Mouse (Mus musculus) lung, adult 2 months (tissue): ENCODE data around the gene Armh1.

Experiments used
- CTCF ChIP-seq: fragments of 200-500 bp; IDR thresholded peaks from 2 replicates; pipeline ENCODE4 v1.5.1; 2011; ENCODE audit warnings: mild to moderate bottlenecking, low read length, control low read depth; ENCODE audit not compliant: insufficient read depth
- POLR2A ChIP-seq: fragments of 200-500 bp; IDR thresholded peaks from 2 replicates; pipeline ENCODE4 v1.6.1; 2011; ENCODE audit warnings: low read depth, mild to moderate bottlenecking, control low read depth, low read length, borderline replicate concordance; ENCODE audit errors: extremely low read depth

DNA sequence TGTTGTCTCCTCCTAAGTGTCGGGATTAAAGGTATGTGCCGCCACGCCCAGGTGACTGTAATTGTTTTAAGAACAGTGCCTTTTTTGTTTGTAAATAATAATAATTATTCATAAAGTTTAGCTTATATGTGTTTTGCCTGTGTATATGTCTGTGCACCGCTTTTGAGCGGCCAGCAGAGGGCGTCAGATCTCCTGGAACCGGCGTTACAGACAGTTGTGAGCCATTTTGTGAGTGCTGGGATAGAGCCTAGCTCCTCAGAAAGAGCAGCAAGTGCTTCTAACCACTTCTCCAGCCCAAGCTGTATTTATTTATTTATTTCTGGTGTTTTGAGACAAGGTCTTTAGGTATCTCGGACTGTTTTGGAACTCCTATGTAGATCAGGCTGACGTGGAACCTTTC, 21.6 kb downstream of the Armh1 start:
- TF ChIP-seq CTCF (peak; percentile 40), POLR2A (no peak)
